Mouse (Mus musculus) liver, embryonic 12.5 days (tissue): Measurements from ENCODE around the gene Acot6. TPM values are rescaled to one million over a fixed set of nuclear protein-coding genes. Genes with fewer than 3 reads are reported as not detected.
A peak's percentile ranks its signal among the peaks of the same experiment; 100 is the strongest.

ENCODE experiments used
- ATAC-seq: fragments of 200-750 bp; cut with Nextera tagmentation; 2 replicates; pipeline ENCODE4 v1.8.0; 2017; ENCODE audit warnings: moderate number of reproducible peaks, mild to moderate bottlenecking, moderate library complexity
- H3K27ac ChIP-seq: fragments of 300-500 bp; sonication (generic); 2 replicates; pipeline ENCODE4 v1.5.1; 2016; ENCODE audit warnings: mild to moderate bottlenecking
- H3K27me3 ChIP-seq: fragments of 300-500 bp; sonication (generic); replicated peaks from 2 replicates; pipeline ENCODE4 v1.6.1; 2016; ENCODE audit warnings: mild to moderate bottlenecking, moderate library complexity
- H3K36me3 ChIP-seq: fragments of 300-500 bp; sonication (generic); 2 replicates; pipeline ENCODE4 v1.6.1; 2016; ENCODE audit warnings: mild to moderate bottlenecking, moderate library complexity
- H3K4me1 ChIP-seq: fragments of 300-500 bp; sonication (generic); 2 replicates; pipeline ENCODE4 v1.6.1; 2016
- H3K4me2 ChIP-seq: fragments of 300-500 bp; sonication (generic); 2 replicates; pipeline ENCODE4 v1.6.1; 2016; ENCODE audit warnings: mild to moderate bottlenecking, moderate library complexity
- H3K4me3 ChIP-seq: fragments of 300-500 bp; sonication (generic); 2 replicates; pipeline ENCODE4 v1.5.1; 2016; ENCODE audit warnings: mild to moderate bottlenecking, moderate library complexity
- H3K9ac ChIP-seq: fragments of 300-500 bp; sonication (generic); 2 replicates; pipeline ENCODE4 v1.6.1; 2016; ENCODE audit warnings: mild to moderate bottlenecking, moderate library complexity
- H3K9me3 ChIP-seq: fragments of 300-500 bp; sonication (generic); replicated peaks from 2 replicates; pipeline ENCODE4 v1.6.1; 2016; ENCODE audit warnings: mild to moderate bottlenecking, moderate library complexity
- WGBS: fragments of 180-500 bp; shearing (Covaris S2); methylation state at CpG from one replicate; pipeline ENCODE4 v1.1.7; 2016; ENCODE audit not compliant: insufficient replicate concordance; 5-methylcytosine and 5-hydroxymethylcytosine counted together
- polyA plus RNA-seq: library from polyadenylated mRNA; unstranded; fragments of >200 nt; fragmentation: Nextera tagmentation; extraction: Ambion mirVana; gene quantifications from 2 replicates; pipeline ENCODE4 v1.2.1, GENCODE M21; 2016

The Acot6 gene
- polyA plus RNA-seq, 1 experiment from 2014 or later, result 0.54 TPM

DNA sequence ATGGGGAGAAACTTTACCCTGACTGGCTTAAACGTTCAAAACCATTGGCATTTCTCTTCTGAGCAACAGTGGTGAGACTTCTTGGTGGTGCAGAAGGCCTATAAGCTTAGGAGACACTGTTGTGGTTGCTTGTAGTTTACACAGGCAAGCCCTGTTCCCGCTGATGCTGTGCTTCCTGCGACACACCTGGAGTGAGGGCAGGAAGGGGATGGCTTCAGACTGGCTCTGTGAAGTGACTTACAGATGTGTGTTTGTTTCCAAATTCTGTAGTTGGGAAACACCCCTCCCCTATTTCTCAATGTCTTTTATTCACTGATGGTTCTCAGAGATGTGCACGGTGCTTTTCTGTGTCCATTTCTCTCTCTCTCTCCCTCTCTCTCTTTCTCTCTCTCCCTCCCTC, 39.7 kb downstream of the Acot6 start:
- Histone ChIP-seq H3K4me2 (no peak overlapping the region), H3K9ac (no peak overlapping the region), H3K4me1 (no peaks in the 10 kb centered on the region), H3K9me3 (no peaks in the 10 kb centered on the region), H3K4me3 (no peak overlapping the region), H3K27ac (no peak overlapping the region), H3K36me3 (no peaks in the 10 kb centered on the region), H3K27me3 (no peaks in the 10 kb centered on the region)
- 55% methylated on average over 4 of the region's 4 CpGs for WGBS
- ATAC-seq, result no peak

DNA sequence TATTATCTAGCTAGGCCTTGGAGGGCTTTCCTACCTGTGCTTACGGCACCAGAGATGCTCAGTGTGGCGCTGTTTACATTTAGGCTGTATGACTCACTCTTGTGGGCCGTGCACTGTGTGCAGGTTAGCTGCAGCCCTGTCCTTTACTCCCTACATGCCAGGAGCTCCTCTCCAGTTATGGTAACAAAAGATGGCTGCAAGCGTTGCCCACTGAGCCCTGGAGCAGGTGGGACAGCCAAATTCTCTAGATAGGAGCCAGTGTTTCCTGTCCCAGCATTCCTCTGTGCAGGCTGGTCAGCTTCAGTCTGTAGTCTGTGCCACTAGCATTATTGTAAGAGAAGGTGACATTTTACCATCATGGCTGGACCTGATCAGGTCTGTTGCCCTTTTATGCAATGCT, 40.8 kb downstream of the Acot6 start:
- ATAC-seq, result no peak
- Histone ChIP-seq H3K9me3 (no peaks in the 10 kb centered on the region), H3K27ac (no peak overlapping the region), H3K4me3 (no peak overlapping the region), H3K9ac (no peak overlapping the region), H3K4me1 (no peaks in the 10 kb centered on the region), H3K4me2 (no peak overlapping the region), H3K36me3 (no peaks in the 10 kb centered on the region), H3K27me3 (no peaks in the 10 kb centered on the region)
- WGBS, result 79% methylated on average over 4 of the region's 4 CpGs

DNA sequence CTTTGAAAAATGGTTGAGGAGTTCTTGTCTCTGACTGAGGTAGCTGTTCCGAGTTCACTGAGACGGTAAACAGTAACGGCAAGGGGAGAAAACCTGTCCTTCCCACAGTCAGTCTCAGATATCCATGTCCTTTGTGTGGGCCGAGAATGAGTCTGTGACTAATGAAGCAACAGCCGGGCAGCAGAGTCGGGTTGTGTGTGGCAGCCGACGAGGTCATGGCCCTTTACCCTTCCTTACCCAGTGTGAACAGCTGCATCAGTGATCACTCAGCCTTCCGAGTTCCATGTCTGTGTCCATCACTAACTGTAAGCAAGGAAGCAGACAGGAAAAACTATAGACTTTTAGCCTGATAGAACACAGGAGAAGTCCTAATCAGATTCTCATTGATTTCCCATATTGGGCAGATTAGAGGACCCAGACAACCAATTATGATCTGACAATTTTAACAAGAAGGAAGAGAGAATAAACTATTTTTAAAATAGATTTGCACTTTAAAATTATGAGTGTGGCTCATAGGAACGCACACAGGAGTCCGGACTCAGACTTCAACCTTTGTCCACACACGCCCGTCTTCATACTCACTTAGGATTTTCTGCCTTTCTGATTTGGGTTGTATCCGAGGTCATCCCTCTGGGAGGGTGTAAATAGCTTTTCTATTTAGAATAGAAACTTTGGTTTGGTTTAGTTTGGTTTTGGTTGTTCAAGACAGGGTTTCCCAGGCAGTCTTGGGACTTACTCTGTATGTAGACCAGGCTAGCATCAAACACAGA, 42.0 kb downstream of the Acot6 start:
- H3K9ac ChIP-seq, result no peak overlapping the region
- H3K4me3 ChIP-seq, result no peak overlapping the region
- ATAC-seq, result no peak
- no peaks in the 10 kb centered on the region for H3K27me3 ChIP-seq
- no peak overlapping the region for H3K27ac ChIP-seq
- H3K4me1 ChIP-seq, result peaks cover 9% of the 10 kb centered on the region
- WGBS, result 68% methylated on average over 14 of the region's 14 CpGs
- H3K36me3 ChIP-seq, result no peaks in the 10 kb centered on the region
- H3K9me3 ChIP-seq, result no peaks in the 10 kb centered on the region
- H3K4me2 ChIP-seq, result no peak overlapping the region

DNA sequence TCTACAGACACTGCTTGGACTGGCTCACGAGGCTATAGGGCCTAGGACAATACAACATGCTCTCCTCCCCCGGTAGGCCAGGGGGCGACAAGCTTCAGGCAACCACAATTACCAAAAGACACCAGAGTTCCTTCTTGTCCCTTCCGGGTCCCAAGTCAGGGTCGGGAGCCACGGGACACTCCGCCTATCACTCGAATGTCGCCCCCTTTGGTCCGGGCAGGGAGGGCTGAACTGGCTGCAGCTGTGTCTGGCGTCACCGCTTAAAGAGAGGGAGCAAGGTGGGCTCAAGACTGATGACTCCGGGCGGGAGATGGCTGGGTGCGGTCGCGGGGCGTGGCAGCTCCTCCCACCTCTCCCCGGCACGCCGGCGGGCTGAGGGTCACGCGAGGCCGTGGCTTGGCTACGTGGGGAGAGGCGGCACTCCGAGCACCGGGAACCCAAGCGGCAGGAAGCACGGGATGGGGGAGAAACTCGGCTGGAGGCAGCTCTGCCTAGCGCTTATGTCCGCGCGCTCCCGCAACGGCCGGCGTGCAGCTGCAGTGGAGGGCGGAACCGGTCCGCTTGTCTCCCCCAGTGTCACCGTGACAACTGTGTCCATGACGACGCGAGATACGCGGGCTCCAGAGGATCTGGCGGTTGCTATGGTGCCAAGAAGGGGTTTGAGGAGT, 47.6 kb downstream of the Acot6 start, which contains the start of gene Pnma1:
TSS of gene Pnma1 (minus strand) at position 536 of the 668 bp plus-strand sequence.
- Histone ChIP-seq H3K4me2 (peak within 1 kb of the TSS; percentile 90), H3K27me3 (no peaks in the 10 kb centered on the region), H3K27ac (peak within 1 kb of the TSS; percentile 94; the same call in 1 of the 2 replicates), H3K4me3 (peak within 1 kb of the TSS; percentile 62), H3K4me1 (peaks cover 63% of the 10 kb centered on the region), H3K9ac (peak within 1 kb of the TSS; percentile 66), H3K9me3 (no peaks in the 10 kb centered on the region), H3K36me3 (peaks cover 33% of the 10 kb centered on the region)
- ATAC-seq, result peak; percentile 67
- 4% methylated on average over 49 of the region's 50 CpGs for WGBS

DNA sequence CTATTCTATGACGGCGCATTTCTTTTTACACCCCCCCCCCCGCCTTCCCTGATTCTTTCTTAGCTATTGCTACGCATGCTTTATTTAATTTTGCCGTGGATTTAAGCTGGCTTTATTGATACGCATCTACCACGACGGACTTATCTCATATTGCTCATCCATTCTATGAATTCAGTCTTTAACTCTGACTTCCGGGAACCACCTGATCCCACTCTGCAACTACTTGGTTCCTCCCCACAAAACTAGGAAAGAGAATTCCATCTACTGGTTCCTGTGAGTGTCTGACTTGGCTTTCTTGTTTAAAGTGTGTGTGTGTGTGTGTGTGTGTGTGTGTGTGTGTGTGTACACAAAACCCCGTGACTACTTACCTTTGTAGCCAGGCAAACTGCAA, 48.2 kb downstream of the Acot6 start:
- Histone ChIP-seq H3K9ac (peak overlapping the region; percentile 66; the same call in 1 of the 2 replicates), H3K36me3 (peaks cover 39% of the 10 kb centered on the region), H3K27me3 (no peaks in the 10 kb centered on the region), H3K9me3 (no peaks in the 10 kb centered on the region), H3K4me2 (peak overlapping the region; percentile 90), H3K4me3 (peak overlapping the region; percentile 62), H3K27ac (peak overlapping the region; percentile 41; the same call in 1 of the 2 replicates), H3K4me1 (peaks cover 68% of the 10 kb centered on the region)
- WGBS, result 21% methylated on average over 10 of the region's 10 CpGs
- no peak for ATAC-seq

DNA sequence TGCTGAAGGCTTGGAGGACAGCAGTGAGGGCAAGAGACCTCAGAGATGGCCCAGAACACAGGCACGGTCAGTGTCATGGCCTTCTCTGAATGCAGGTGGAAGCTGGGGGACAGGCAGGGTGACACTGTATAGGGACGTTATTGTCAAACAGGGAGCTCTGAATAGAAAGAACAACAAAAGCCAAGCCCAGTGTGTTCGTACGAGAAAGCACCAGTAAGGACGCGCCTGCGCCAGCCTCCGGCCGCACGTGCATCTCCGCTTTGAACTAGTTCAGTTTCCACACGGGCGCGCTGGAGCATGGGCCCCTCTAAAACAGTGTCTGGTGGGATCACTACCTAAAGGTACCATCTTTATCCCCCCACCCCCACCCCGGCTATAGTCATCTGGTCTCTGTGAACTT, 49.5 kb downstream of the Acot6 start:
- WGBS, result 92% methylated on average over 15 of the region's 15 CpGs
- no peak overlapping the region for H3K4me3 ChIP-seq
- no peaks in the 10 kb centered on the region for H3K9me3 ChIP-seq
- no peak for ATAC-seq
- peak overlapping the region; percentile 49 for H3K9ac ChIP-seq
- peak overlapping the region; percentile 65 for H3K4me2 ChIP-seq
- no peaks in the 10 kb centered on the region for H3K27me3 ChIP-seq
- peaks cover 52% of the 10 kb centered on the region for H3K36me3 ChIP-seq
- H3K27ac ChIP-seq, result peak overlapping the region; percentile 94
- H3K4me1 ChIP-seq, result peaks cover 82% of the 10 kb centered on the region

DNA sequence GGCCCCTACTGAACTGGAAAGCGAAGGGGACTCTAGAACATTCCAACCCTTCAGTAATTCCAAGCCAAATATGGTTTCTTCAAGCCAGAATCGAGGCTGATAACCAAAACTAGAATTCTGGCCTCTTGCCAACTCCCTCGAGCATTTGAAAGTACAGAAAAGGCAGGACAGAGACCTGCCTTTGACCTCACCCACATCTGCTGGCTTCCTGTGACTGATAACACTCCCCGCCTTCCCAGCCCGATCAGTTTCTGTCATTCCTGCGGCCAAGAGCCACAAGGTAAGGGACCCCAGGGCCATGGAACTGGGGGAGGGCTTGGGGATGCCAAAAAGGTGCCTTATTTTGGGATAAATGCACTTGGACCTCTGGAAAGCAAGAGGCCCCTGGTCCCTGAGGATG, 50.5 kb downstream of the Acot6 start:
- ATAC-seq, result peak; percentile 88
- H3K27ac ChIP-seq, result peak overlapping the region; percentile 94
- WGBS, result 10% methylated on average over 6 of the region's 6 CpGs
- peaks cover 84% of the 10 kb centered on the region for H3K4me1 ChIP-seq
- peak overlapping the region; percentile 58 for H3K4me3 ChIP-seq
- peak overlapping the region; percentile 73 for H3K9ac ChIP-seq
- H3K27me3 ChIP-seq, result no peaks in the 10 kb centered on the region
- H3K36me3 ChIP-seq, result peaks cover 62% of the 10 kb centered on the region
- H3K9me3 ChIP-seq, result no peaks in the 10 kb centered on the region
- H3K4me2 ChIP-seq, result peak overlapping the region; percentile 65

DNA sequence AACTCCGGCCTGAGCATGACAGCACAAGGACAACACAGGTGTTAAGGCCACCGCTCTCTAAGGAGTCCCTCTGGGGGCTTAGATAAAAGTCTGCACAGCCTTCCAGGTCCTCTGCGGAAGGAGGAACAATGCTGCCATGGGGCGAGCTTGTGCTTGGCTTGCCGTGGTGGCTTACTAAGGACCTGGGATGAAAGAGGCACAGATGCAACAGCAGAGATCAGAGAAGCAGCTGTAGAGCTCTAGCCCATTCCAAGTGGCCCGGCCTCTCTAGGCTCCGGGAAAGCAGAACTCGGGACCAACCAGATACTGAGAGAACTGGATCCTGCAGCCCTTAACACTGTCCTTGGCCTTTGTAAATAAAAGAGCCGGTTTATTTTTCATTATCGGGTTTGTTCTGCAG, 51.5 kb downstream of the Acot6 start:
- ATAC-seq, result no peak
- H3K27ac ChIP-seq, result peak overlapping the region; percentile 94
- H3K36me3 ChIP-seq, result peaks cover 72% of the 10 kb centered on the region
- H3K4me3 ChIP-seq, result peak overlapping the region; percentile 58
- H3K27me3 ChIP-seq, result no peaks in the 10 kb centered on the region
- H3K9me3 ChIP-seq, result no peaks in the 10 kb centered on the region
- 63% methylated on average over 10 of the region's 10 CpGs for WGBS
- peak overlapping the region; percentile 73 for H3K9ac ChIP-seq
- peak overlapping the region; percentile 65 for H3K4me2 ChIP-seq
- peaks cover 81% of the 10 kb centered on the region for H3K4me1 ChIP-seq

DNA sequence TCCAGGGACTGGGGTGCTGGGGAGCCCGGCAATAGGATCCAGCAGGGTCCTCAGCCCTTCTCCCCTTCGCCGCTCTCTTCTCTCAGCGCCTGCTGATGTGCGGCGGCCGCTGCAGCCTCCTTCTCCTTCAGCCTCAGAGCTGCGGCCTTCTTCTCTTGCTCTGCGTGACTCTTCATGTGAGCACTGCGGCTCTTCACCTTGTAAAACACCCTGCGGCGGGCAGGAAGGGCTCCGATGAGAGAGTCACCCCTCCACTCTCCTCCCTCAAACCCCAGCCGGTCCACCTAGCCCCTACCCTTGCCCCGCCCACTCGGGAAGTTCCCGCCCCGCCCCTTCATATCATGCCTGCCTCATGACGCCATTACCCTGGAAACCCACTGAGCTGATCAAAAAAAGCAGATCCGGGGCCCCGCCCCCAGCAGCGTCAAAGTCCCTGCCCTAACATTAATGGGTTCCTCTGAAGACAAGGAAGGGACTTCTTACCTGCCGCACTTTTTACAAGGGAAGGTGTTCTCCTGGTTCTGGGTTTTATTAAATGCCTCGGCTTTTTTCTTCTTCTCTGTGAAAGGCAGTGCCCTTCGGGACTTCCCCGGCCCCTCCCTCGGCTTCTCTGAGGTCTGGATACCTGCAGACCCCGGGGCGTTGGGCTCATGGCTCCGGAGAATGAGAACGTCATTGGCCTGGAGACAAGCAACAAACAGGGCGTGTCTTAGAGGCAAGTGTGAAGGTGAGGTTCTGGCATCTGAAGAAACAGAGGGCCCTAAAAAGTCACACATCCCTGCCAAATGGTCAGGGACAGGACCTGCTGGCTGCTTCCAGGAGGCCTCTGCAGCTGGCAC, 52.1 kb downstream of the Acot6 start:
- Histone ChIP-seq H3K9ac (peak overlapping the region; percentile 73), H3K4me1 (peaks cover 74% of the 10 kb centered on the region), H3K36me3 (peaks cover 78% of the 10 kb centered on the region)

DNA sequence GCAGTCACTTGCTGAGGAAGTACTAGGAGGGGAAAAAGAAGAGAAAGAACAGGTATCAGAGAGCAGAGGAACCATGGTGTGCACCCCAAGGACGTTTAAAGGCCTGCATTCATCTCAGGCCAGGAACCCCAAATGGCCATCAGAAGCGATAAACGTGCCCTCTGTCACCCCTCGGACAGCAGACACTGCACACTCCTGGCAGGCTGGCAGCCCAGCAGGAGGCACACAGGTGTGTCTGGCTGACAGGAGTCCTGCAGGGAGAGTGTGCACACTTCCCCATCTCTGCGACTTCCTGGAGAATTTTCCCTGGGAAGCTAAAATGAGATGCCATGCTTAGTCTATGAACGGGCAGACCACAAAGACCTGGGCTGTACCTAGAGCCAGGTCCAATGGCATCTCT, 53.0 kb downstream of the Acot6 start:
- ATAC-seq, result no peak
- no peaks in the 10 kb centered on the region for H3K9me3 ChIP-seq
- H3K4me2 ChIP-seq, result peak overlapping the region; percentile 65; the same call in 1 of the 2 replicates
- H3K9ac ChIP-seq, result peak overlapping the region; percentile 73; the same call in 1 of the 2 replicates
- H3K36me3 ChIP-seq, result peaks cover 87% of the 10 kb centered on the region
- peaks cover 66% of the 10 kb centered on the region for H3K4me1 ChIP-seq
- 0 out of 2 replicates have a peak overlapping the region, but pooled peaks have one; percentile 58 for H3K4me3 ChIP-seq
- H3K27me3 ChIP-seq, result no peaks in the 10 kb centered on the region
- WGBS, result 77% methylated on average over 6 of the region's 6 CpGs
- H3K27ac ChIP-seq, result peak overlapping the region; percentile 94

More for the DNA sequence above, 52.1 kb downstream of the Acot6 start:
- Histone ChIP-seq H3K27ac (peak overlapping the region; percentile 94), H3K27me3 (no peaks in the 10 kb centered on the region), H3K4me2 (peak overlapping the region; percentile 65), H3K4me3 (peak overlapping the region; percentile 58), H3K9me3 (no peaks in the 10 kb centered on the region)
- ATAC-seq, result peak; percentile 45
- 59% methylated on average over 32 of the region's 32 CpGs for whole genome bisulfite sequencing

DNA sequence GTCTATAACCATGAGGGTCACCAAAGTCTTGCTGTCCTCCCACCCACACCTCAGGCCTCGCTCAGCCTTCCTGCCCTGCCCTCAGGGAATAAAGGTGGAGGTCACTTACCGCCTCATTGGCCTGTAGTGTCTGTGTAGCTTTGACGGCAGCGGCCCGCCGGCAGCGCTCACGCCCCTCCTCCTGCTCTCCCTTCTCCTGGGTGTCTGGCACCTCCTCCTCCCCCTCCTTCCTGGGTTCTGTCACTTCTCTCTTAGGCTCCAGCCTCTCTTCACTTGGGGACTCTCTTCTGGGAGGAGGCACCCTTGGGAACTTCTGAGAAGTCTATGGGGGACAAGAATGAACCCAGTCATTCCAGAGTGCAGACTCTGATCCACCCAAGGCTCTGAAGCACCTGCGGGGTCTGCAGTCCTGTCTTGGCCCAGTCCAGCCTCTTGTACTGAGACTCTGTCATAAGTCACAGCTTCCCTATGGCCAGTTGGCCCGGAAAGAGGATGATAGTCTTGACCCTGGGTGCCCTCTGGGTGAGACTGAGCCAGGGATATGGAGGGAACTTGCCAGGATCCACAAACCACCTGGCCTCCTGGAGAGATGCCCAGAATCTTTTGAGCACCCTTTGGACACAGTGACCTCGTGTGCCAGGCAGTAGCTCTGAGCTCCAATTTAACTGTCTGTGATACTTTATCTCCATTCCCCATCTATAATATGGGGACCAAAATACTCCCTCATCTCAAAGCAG, 54.5 kb downstream of the Acot6 start:
- no peaks in the 10 kb centered on the region for H3K27me3 ChIP-seq
- H3K36me3 ChIP-seq, result peaks cover 95% of the 10 kb centered on the region
- no peak overlapping the region for H3K4me3 ChIP-seq
- no peak for ATAC-seq
- H3K27ac ChIP-seq, result no peak overlapping the region
- H3K4me2 ChIP-seq, result no peak overlapping the region
- WGBS, result 75% methylated on average over 11 of the region's 11 CpGs
- no peak overlapping the region for H3K9ac ChIP-seq
- peaks cover 52% of the 10 kb centered on the region for H3K4me1 ChIP-seq
- no peaks in the 10 kb centered on the region for H3K9me3 ChIP-seq
